Mouse (Mus musculus) CH12.LX (cell line): Measurements from ENCODE around the gene Gm28047. TPM values are rescaled to one million over a fixed set of nuclear protein-coding genes. Genes with fewer than 3 reads are reported as not detected.

Experiments used
- DNase-seq: peaks from one replicate; pipeline ENCODE4 v3.0.0-alpha.2; 2013; ENCODE audit errors: extremely low read depth
- H3K27ac ChIP-seq: 2 replicates; pipeline ENCODE4 v1.5.1; 2012; ENCODE audit warnings: low read depth, mild to moderate bottlenecking, control low read depth, moderate library complexity; ENCODE audit not compliant: insufficient read depth
- H3K27me3 ChIP-seq: replicated peaks from 2 replicates; pipeline ENCODE3; 2012; ENCODE audit warnings: inconsistent platforms
- H3K36me3 ChIP-seq, 2 experiments: replicated peaks in 1 of 2; 2 replicates each; pipeline versions ENCODE3 to v1.6.1; 2012; ENCODE audit warnings: inconsistent platforms in 1 of 2, low read length in 1 of 2, mild to moderate bottlenecking in 1 of 2, mixed read lengths in 1 of 2, moderate library complexity in 1 of 2; ENCODE audit not compliant: control insufficient read depth in 1 of 2, insufficient read depth in 1 of 2
- H3K4me1 ChIP-seq, 2 experiments: 2 replicates each; pipeline ENCODE4 v1.6.1; 2012; ENCODE audit warnings: inconsistent platforms in 1 of 2, moderate library complexity in 1 of 2; ENCODE audit not compliant: insufficient read depth in 2 of 2, control insufficient read depth in 1 of 2
- H3K4me2 ChIP-seq: 2 replicates; pipeline ENCODE4 v1.6.1; 2012; ENCODE audit warnings: low read depth, mild to moderate bottlenecking, control low read depth; ENCODE audit not compliant: poor library complexity, insufficient read depth, severe bottlenecking
- H3K4me3 ChIP-seq, 3 experiments: fragments of 150-350 bp in 1 of 3; sonication (generic) in 1 of 3; replicated peaks in 1 of 3; 2 replicates each; pipeline versions ENCODE3 to v1.5.1; 2011 to 2012; ENCODE audit warnings: low read depth in 2 of 3, low read length in 2 of 3, mild to moderate bottlenecking in 2 of 3, moderate library complexity in 2 of 3, control low read depth in 1 of 3, improper control_type of control experiment in 1 of 3, inconsistent platforms in 1 of 3, mixed read lengths in 1 of 3; ENCODE audit not compliant: poor library complexity in 1 of 3
- H3K79me2 ChIP-seq: replicated peaks from 2 replicates; pipeline ENCODE4 v1.6.1; 2012; ENCODE audit warnings: mild to moderate bottlenecking, moderate library complexity; ENCODE audit not compliant: control insufficient read depth, poor library complexity, insufficient read depth, severe bottlenecking; ENCODE audit errors: extremely low read depth
- H3K9ac ChIP-seq: 2 replicates; pipeline ENCODE4 v1.6.1; 2012; ENCODE audit warnings: low read depth, mild to moderate bottlenecking, control low read depth, moderate library complexity; ENCODE audit not compliant: insufficient read depth
- H3K9me3 ChIP-seq: replicated peaks from 2 replicates; pipeline ENCODE3; 2012; ENCODE audit warnings: low read length, inconsistent platforms, mixed read lengths
- BHLHE40 ChIP-seq: IDR thresholded peaks from 2 replicates; pipeline ENCODE4 v1.6.1; 2011; ENCODE audit warnings: mild to moderate bottlenecking, low read depth, low read length, improper control_type of control experiment
- CHD1 ChIP-seq: IDR thresholded peaks from 2 replicates; pipeline ENCODE4 v1.6.1; 2012; ENCODE audit warnings: low read depth, low read length, improper control_type of control experiment, inconsistent platforms
- CTCF ChIP-seq, 2 experiments: IDR thresholded peaks in 1 of 2; conservative IDR thresholded peaks in 1 of 2; 2 replicates each; pipeline ENCODE4 v1.5.1; 2011 to 2012; ENCODE audit warnings: low read depth in 2 of 2, low read length in 2 of 2, improper control_type of control experiment in 1 of 2, inconsistent platforms in 1 of 2, mild to moderate bottlenecking in 1 of 2, moderate library complexity in 1 of 2
- E2F4 ChIP-seq: IDR thresholded peaks from 2 replicates; pipeline ENCODE4 v1.6.1; 2011; ENCODE audit warnings: low read depth, low read length, improper control_type of control experiment; ENCODE audit not compliant: insufficient replicate concordance
- ELF1 ChIP-seq: IDR thresholded peaks from 2 replicates; pipeline ENCODE4 v1.6.1; 2014; ENCODE audit warnings: low read depth, mild to moderate bottlenecking, inconsistent platforms, low read length, improper control_type of control experiment
- ETS1 ChIP-seq: conservative IDR thresholded peaks from 2 replicates; pipeline ENCODE4 v1.6.1; 2012; ENCODE audit warnings: low read depth, mild to moderate bottlenecking, inconsistent platforms, low read length, improper control_type of control experiment, moderate library complexity
- HCFC1 ChIP-seq: IDR thresholded peaks from 2 replicates; pipeline ENCODE4 v1.6.1; 2012; ENCODE audit warnings: low read depth, mild to moderate bottlenecking, inconsistent platforms, low read length, improper control_type of control experiment
- IRF4 ChIP-seq: IDR thresholded peaks from 2 replicates; pipeline ENCODE4 v1.6.1; 2014; ENCODE audit warnings: low read depth, mild to moderate bottlenecking, inconsistent platforms, low read length, improper control_type of control experiment
- KAT2A ChIP-seq: IDR thresholded peaks from 2 replicates; pipeline ENCODE4 v1.6.1; 2012; ENCODE audit warnings: low read length, improper control_type of control experiment, inconsistent platforms; ENCODE audit not compliant: insufficient replicate concordance
- MAX ChIP-seq: IDR thresholded peaks from 2 replicates; pipeline ENCODE4 v1.6.1; 2011; ENCODE audit warnings: low read length, improper control_type of control experiment
- MAZ ChIP-seq: IDR thresholded peaks from 2 replicates; pipeline ENCODE4 v1.6.1; 2012; ENCODE audit warnings: low read depth, mild to moderate bottlenecking, inconsistent platforms, low read length, improper control_type of control experiment, moderate library complexity
- MEF2A ChIP-seq: IDR thresholded peaks from 2 replicates; pipeline ENCODE4 v1.6.1; 2014; ENCODE audit warnings: low read depth, mild to moderate bottlenecking, inconsistent platforms, low read length, improper control_type of control experiment, borderline replicate concordance
- MXI1 ChIP-seq: IDR thresholded peaks from 2 replicates; pipeline ENCODE4 v1.6.1; 2011; ENCODE audit warnings: mild to moderate bottlenecking, low read depth, low read length, improper control_type of control experiment
- MYC ChIP-seq: IDR thresholded peaks from 2 replicates; pipeline ENCODE4 v1.6.1; 2011; ENCODE audit warnings: low read depth, mild to moderate bottlenecking, improper control_type of control experiment, low read length
- POLR2AphosphoS2 ChIP-seq: IDR thresholded peaks from 2 replicates; pipeline ENCODE4 v1.6.1; 2011; ENCODE audit warnings: low read depth, low read length, improper control_type of control experiment
- RAD21 ChIP-seq: IDR thresholded peaks from 2 replicates; pipeline ENCODE4 v1.6.1; 2011; ENCODE audit warnings: low read depth, mild to moderate bottlenecking, low read length, improper control_type of control experiment, moderate library complexity
- RCOR1 ChIP-seq: conservative IDR thresholded peaks from 2 replicates; pipeline ENCODE4 v1.6.1; 2012; ENCODE audit warnings: low read depth, mild to moderate bottlenecking, inconsistent platforms, low read length, improper control_type of control experiment
- TBP ChIP-seq: conservative IDR thresholded peaks from 2 replicates; pipeline ENCODE4 v1.6.1; 2011; ENCODE audit warnings: low read depth, low read length, improper control_type of control experiment
- UBTF ChIP-seq: IDR thresholded peaks from 2 replicates; pipeline ENCODE4 v1.6.1; 2012; ENCODE audit warnings: low read depth, mild to moderate bottlenecking, inconsistent platforms, low read length, improper control_type of control experiment, moderate library complexity
- USF1 ChIP-seq: IDR thresholded peaks from 2 replicates; pipeline ENCODE4 v1.6.1; 2014; ENCODE audit warnings: low read depth, mild to moderate bottlenecking, inconsistent platforms, low read length, improper control_type of control experiment
- USF2 ChIP-seq: conservative IDR thresholded peaks from 2 replicates; pipeline ENCODE4 v1.6.1; 2011; ENCODE audit warnings: low read depth, low read length, improper control_type of control experiment
- ZMIZ1 ChIP-seq: IDR thresholded peaks from 2 replicates; pipeline ENCODE4 v1.6.1; 2012; ENCODE audit warnings: low read depth, mild to moderate bottlenecking, inconsistent platforms, low read length, improper control_type of control experiment
- dilution Hi-C: fragments of 300-500 bp; cut with MboI; formaldehyde crosslinking; loops from 2 replicates; pipeline ENCODE4 v1.14.3; 2020; ENCODE audit warnings: low sequenced_read_pairs; ENCODE audit not compliant: extremely low pct_unique_long_range_greater_than_20kb, extremely low pct_ligation_motif_present
- in situ Hi-C: fragments of 300-500 bp; cut with MboI; formaldehyde crosslinking; loops from 3 replicates; pipeline ENCODE4 v1.14.3; 2019; ENCODE audit warnings: low sequenced_read_pairs, low pct_ligation_motif_present, low pct_unique_long_range_greater_than_20kb, mixed read lengths
- polyA plus RNA-seq: library from polyadenylated mRNA; unstranded; fragments of >175 nt; gene quantifications from 2 replicates; pipeline ENCODE4 v1.2.1, GENCODE M21; 2012; ENCODE audit warnings: low read depth; ENCODE audit not compliant: insufficient read length
- total RNA-seq, 2 experiments: library from RNA; depleted of rRNA; stranded (reverse); fragments of 300-350 nt in 1 of 2; fragments of >200 nt in 1 of 2; gene quantifications; 2 replicates each; pipeline ENCODE4 v1.2.3; 2012 to 2014

Gm28047 gene
- total and polyA plus RNA-seq, 3 experiments, result not detected

DNA sequence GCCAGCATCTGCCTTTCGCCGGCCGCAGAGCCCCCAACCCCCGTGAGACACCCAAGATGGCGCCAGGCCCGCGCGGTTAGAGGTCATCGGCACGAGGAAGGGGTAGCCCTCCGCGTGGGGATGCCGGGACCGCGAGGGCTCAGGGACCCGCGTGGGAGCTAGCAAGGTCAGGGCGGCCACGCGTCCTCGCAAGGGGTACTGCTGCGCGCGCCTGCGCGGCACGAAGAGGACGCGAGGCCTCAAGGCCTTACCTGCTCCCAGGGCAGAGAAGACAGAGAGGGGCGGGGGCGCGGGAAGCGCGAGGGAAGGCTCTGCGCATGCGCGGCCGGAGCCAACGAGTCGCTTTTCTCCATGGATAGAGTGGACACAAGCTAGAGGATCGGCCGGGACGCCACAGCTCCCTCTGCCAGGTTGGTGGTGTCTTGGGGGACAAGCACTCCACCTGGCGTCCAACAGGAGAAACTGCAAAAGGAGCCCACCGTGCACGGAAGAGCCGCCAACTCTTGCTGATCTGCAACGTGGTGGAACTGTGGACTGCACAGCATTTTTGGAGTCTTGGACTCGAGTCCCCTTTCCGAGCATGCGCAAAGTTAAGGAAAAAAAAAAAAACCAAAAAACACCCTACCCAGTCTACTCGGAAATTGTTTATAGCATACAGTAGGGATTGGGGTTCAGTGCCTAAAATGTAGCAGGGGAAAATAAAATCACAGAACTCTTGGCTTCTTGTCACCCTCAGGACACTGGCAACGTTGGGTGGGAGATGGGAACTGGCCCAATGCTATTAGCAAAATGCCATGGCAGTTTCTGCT is 46.1 kb upstream of the Gm28047 start (continued):
- TF ChIP-seq POLR2AphosphoS2, result peak; percentile 65; the same call in 1 of the 2 replicates
- peak; percentile 83; the same call in 1 of the 2 replicates for TF ChIP-seq MEF2A
- peak; percentile 90 for TF ChIP-seq TBP
- no peak for TF ChIP-seq USF1
- TF ChIP-seq RAD21, result peak; percentile 60
- TF ChIP-seq CTCF (conservative IDR thresholded peaks at IDR 0.05 in 1 of 2, IDR thresholded peaks at IDR 0.05 in 1 of 2; ENCODE audit: low read depth in 2 of 2, low read length in 2 of 2), result peak; percentile 81 to 100
- TF ChIP-seq IRF4, result peak; percentile 46; the same call in 1 of the 2 replicates
- TF ChIP-seq E2F4, result peak; percentile 39; the same call in 1 of the 2 replicates
- 0 out of 2 replicates have a peak, but pooled peaks have one; percentile 3 for TF ChIP-seq BHLHE40
- TF ChIP-seq HCFC1, result peak; percentile 88
- TF ChIP-seq CHD1, result no peak
- TF ChIP-seq MAX, result peak; percentile 70; the same call in 1 of the 2 replicates

DNA sequence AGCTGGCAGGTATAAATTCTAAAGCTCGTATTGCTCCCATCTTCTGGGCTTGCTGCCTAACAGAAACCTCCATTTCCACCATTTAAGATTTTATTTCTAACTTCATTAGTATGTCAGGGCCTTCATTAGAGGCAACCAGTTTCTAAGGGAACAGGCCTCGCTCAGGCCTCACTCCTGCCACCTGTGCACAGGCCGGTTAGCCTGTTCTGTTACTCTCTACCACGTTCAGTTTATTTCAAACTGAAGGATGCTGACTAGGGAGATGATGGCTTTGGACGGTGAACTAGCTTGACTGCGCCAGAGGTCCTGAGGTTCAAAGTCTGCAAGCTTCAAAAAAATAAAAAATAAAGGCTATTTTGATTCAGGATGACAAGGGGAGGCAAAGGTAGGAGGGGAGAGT is 45.4 kb upstream of the Gm28047 start:
- Histone ChIP-seq H3K9ac (peak overlapping the region; percentile 99), H3K4me2 (peak overlapping the region; percentile 84), H3K4me1 (peaks cover 8 to 50% of the 10 kb centered on the region in 2 experiments), H3K9me3 (peaks cover 5% of the 10 kb centered on the region), H3K79me2 (peaks cover 26% of the 10 kb centered on the region), H3K27me3 (no peaks in the 10 kb centered on the region), H3K27ac (peak overlapping the region; percentile 84; the same call in 1 of the 2 replicates), H3K36me3 (peaks cover 29 to 43% of the 10 kb centered on the region in 2 experiments), H3K4me3 (peak overlapping the region; percentile 73 to 98 (median 81))
- TF ChIP-seq USF2 (0 out of 2 replicates have a peak, but pooled peaks have one; percentile 10), CHD1 (peak; percentile 81; the same call in 1 of the 2 replicates), MXI1 (peak; percentile 51; the same call in 1 of the 2 replicates), MYC (peak; percentile 34; the same call in 1 of the 2 replicates), ZMIZ1 (peak; percentile 8; the same call in 1 of the 2 replicates), ETS1 (no peak), MAX (0 out of 2 replicates have a peak, but pooled peaks have one; percentile 11), TBP (0 out of 2 replicates have a peak, but pooled peaks have one; percentile 13), KAT2A (0 out of 2 replicates have a peak, but pooled peaks have one; percentile 26), MEF2A (no peak), UBTF (peak; percentile 13; the same call in 1 of the 2 replicates), RCOR1 (no peak), MAZ (no peak), ELF1 (no peak)
- DNase-seq, result peak; percentile 52
- dilution Hi-C loops, result no loop called here
- in situ Hi-C loops, result no loop called here
